Mouse (Mus musculus) activated CD4-positive, CD25-positive, alpha-beta regulatory T cell (primary cell): Measurements from ENCODE around the gene Pou6f2. TPM values are rescaled to one million over a fixed set of nuclear protein-coding genes. Genes with fewer than 3 reads are reported as not detected.

Experiments
- polyA plus RNA-seq, 2 experiments: library from polyadenylated mRNA; unstranded; fragments of 100-300 nt; shearing (Covaris generic); gene quantifications; one replicate each; pipeline ENCODE4 v1.2.1; 2017

The Pou6f2 gene
- polyA plus RNA-seq = under 1 TPM in 1 of 2 experiments, not detected in 1; 0.43 TPM

GRCm38 (mm10) chr13:18397586-18397985 lies at the start of gene Pou6f2:
Gene Pou6f2 (minus strand): TSS chr13:18397686.

